Mouse (Mus musculus): Measurements from ENCODE around the gene Map6. TPM values are rescaled to one million over a fixed set of nuclear protein-coding genes. Genes with fewer than 3 reads are reported as not detected.

Map6 gene
- total RNA-seq, 4 experiments from 2014 or later, result 8.6 to 14.1 (median 12.4) TPM

DNA sequence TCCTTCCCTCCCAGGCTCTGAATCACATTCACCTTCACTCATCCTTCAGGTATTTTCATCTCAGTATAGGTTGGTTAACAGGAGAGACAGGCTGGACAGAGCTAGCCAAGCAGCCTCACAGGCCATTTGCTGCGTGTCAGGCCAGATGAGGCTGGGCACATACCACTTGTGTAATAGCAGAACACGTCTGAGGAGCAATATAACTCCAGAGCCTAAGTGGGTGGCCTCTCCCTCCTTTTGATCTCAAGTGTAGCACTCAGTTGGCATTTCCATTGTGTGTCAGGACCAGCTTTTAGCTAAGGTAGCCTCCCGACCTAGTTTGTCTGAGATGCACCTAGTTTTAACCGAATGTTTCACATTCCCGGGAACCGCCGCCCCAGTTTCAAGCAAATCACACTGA, 49.0 kb downstream of the Map6 start:
- DNase-seq, result no peak

DNA sequence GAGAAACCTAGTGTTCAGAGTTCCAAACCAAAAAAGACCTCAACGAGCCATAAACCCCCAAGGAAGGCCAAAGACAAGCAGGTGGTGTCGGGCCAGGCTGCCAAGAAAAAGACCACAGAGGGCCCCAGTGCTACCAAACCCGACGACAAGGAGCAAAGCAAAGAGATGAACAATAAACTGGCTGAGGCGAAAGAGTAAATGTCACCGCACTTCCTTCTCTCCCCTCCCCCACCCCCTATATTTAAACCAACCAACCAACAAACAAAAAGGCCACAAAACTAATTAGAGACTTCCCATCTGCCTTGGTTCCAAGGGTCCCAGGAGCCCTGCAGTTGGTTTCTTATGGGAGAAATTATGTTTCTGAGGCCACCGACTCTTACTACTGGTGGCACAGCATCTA, 50.2 kb downstream of the Map6 start:
- DNase-seq, result no peak

DNA sequence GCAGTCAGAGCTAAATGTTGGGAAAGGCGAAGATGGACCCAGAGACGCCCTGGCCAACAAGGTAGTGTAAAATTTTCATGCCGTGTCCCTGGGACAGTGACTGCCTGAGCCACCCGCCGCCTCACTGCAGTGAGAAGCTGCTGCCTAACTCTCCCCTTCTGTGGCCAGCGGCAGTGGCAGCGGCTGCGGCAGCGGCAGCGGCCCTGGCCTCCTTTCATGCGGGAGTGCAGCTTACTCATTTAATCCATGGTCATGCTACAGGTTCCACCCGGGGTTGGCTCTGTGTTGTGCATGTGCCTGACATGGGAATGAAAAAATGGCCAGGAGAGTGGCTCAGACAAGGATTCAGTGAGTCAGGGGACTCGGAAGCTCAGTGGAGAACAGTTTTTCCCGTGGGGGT, 53.3 kb downstream of the Map6 start:
- peak; percentile 54 for DNase-seq

DNA sequence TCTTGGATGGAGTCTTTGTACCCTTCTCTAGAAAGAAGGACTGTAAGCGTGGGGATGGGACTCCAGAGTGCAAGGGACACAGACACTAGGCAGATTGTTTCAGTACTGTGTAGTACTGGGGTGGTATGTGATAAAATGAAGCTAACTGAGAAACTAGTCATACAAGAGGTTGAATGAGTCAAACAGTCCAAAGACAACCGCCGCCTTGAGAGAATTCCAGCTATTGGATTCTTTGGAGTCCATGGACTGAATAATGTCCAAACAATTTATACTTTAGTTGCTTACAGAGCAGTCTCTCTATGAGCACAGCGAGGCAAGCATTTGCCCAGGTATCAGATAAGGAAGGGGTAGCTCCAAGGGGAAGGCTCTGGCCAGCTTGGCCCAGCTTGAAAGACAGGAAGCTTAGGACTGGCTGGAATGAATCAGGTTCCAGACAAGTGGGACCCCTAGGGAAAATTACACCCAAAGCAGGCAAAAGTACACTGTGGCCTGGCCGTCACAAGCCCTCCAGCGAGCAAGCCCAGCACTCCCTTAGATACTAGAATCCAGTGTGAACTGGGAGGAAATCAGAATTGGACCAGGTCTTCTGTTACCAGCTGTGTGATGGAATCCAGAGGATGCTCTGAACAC, 55.6 kb downstream of the Map6 start:
- DNase-seq, result no peak

DNA sequence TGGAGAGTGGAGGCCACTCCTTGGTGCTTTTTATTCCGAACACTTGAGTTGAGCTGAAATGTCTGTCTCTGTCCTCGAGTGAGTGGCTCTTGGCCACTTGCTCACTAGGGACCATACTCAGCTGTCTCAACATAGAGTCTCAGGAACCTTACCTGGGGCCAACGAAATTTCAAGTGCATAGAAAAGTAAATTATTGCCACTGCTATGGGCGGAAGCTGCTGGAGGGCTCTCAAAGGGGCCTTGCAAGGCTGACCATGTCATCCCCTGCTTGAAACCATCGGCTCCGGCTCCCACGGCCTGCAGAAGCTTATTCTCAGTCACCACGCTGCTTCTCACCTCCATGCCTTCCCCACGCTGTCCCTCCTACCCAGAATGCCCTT, 56.1 kb downstream of the Map6 start:
- no peak for DNase-seq

DNA sequence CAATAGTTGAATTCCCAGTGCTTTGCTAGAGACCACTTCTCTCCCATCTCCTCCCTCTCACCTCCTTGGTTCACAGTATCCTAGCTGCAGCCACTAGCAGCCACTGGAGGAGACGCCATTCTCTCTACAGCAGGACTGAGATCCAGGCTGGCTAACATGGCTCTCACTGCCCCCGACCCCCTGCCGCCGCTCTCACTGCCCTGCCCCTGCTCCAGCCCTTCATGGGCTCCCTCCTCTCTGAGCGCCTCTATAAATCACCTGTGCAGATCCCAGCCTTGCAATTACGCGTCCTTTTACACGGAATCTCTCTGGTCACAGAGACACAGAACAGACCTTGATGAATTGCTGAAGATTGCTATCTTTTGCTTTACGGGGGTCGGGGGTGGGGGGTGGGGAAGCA, 57.6 kb downstream of the Map6 start:
- DNase-seq, result no peak

DNA sequence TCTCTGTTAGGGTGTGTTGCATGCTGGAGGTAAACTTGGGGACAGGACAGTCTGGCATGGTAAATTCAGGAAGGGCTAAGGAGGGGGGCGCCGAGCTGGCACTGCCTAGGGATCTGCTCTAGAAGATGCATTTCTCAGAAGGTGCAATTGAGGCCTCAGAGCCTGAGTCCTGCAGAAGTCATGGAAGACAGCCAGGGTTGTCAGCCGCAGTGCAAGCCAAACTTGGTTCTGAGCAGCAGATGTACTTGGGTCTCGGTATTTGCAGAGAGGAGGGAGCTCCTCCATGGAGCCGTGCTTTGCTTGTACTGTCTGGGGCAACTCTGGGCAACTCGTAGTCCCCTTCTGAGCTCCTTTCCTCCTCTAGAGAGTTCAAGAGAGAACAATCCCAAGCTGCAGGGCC, 58.9 kb downstream of the Map6 start:
- no peak for DNase-seq

DNA sequence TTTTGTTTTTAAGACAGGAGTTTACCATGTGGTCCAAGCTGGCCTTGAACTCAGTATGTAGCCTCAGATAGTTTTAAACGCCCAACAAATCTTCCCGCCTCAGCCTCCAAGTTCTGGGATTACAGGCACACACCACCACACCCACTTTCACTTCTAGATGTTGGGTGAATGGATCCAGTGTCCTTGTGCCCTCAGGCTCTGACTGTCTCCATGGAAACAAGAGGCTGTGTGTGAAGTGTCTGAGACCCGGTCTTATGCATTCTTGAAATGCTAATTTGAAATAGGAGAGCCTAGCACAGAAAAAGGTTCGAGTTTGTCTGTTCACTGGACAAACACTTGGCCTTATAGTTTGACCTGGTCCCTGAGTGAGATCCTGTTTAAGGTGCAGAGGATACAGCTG, 61.6 kb downstream of the Map6 start:
- DNase-seq, result no peak

DNA sequence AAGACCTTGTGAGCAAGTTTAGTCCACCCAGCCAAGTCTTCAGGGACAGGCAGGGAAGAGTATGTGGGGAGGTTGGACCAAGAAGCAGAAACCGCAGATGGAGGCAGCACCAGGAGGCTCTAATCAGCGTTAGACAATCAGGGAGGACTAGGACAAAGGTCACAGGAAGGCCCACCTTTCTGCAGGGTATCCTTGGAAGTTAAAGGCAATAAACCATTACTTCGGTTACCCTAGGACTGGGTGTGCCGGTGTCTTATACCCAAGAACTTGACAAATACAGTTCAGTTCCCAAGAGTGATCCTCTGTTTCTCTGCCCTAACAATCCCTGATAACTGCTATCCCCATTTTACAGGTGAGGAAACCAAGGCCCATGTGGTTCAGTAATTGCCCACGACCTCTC, 62.8 kb downstream of the Map6 start:
- no peak for DNase-seq

DNA sequence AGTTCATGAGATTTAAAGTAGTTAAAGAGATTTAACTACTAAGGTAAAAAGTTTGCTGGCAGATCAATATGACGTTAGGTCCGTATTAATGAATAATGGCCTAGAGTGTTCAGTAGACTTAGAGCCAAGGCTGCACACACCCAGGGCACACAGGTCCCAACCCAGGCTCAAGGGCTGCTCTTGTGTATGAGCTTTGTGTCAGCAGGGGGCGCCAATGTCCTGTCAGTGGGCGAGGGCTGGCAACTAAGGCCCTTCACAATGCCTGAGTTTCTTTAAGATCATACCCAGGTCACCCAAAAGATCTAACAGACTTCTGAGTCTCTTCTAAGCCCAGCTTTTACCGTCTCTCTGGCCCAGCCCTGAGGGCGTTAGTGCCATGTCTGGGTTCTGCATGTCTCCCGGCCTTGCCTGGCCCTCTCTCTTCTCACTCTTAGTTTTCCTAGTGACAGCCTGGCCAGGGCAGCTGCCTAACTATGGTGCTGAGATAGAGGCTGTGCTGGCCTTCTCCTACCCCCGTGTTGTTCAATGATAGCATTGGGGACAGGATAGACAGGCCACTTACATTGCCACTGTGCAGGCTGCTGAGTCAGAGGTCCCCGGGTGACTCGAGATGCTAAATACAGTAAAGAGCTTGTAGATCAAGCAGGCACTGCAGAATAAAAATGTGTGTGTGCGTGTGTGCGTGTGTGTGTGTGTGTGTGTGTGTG, 65.7 kb downstream of the Map6 start:
- peak; percentile 70 for DNase-seq

DNA sequence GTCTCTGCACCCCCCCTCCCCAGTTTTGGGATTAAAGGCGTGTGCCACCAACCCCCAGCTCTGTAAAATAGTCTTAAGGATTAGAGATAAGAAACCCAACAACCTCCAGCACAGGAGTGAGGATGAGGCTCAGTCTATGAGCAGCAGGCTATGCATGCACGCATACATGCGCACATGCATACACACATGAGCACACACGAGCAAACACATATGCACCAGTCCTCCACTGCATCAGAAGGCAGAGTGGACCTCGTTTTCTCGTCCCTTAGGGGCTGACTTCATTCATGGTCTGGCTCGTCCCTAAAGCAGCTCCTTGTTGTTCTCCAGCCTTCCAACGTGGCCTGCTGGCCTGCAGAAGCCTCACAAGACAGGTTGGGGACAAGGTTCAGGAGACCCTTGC, 73.5 kb downstream of the Map6 start:
- DNase-seq, result no peak

DNA sequence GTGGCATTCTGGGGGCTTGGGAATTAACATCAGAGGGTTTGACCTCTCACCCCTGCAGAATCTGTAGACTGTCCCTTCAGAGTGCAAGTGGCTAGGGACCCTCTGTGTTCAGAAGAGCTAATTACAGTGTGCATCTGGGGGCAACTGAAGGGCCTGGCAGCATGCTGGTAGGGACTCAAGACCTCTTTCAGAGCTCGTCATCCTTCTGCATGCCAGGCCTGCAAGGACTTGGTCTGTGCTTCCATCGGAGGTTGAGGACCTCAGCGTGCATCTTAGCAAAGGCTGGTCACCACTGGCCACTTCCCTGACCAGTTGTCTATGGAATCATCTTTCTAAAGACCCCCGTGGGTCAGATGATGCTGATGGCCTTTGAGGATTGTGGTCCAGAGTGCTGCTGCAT, 76.3 kb downstream of the Map6 start:
- no peak for DNase-seq

DNA sequence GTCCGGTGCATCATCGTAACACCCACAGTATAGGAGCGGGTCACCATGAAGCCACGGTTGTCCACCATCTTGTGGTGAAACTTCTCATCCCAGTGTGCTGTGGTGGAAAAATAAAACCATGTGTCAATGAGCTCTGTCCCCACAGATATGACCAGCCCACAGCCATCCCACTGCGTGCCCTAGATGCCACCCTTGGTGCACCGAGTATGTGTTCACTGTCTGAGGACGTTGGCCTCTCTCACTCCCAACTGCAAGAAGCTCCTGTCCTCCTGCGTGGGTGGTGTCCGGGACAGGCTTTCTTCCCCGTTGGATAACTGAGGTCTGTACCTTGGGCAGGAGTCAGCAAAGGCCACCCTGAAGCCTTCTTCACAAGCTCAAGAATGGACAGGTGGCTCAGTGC, 80.0 kb downstream of the Map6 start:
- DNase-seq, result no peak

DNA sequence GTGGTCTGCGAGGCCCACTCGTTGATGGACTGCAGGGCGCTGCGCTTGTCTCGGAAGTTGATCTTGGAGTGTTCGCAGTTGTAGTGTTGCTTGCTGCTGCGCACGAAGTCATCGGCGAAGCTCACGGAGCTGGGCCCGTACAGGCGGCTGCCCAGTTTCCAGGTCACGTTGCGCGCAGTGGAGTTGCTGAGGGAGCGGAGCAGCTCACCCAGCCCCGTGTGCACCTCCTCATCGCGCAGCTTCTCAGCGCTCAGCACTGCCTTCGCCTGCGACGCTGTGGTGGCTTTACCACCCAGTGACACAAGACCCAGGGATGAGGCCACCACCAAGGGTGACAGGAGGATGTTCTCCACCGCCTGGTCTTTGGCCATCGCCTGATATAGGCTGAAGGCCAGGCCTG, 81.6 kb downstream of the Map6 start:
- no peak for DNase-seq

DNA sequence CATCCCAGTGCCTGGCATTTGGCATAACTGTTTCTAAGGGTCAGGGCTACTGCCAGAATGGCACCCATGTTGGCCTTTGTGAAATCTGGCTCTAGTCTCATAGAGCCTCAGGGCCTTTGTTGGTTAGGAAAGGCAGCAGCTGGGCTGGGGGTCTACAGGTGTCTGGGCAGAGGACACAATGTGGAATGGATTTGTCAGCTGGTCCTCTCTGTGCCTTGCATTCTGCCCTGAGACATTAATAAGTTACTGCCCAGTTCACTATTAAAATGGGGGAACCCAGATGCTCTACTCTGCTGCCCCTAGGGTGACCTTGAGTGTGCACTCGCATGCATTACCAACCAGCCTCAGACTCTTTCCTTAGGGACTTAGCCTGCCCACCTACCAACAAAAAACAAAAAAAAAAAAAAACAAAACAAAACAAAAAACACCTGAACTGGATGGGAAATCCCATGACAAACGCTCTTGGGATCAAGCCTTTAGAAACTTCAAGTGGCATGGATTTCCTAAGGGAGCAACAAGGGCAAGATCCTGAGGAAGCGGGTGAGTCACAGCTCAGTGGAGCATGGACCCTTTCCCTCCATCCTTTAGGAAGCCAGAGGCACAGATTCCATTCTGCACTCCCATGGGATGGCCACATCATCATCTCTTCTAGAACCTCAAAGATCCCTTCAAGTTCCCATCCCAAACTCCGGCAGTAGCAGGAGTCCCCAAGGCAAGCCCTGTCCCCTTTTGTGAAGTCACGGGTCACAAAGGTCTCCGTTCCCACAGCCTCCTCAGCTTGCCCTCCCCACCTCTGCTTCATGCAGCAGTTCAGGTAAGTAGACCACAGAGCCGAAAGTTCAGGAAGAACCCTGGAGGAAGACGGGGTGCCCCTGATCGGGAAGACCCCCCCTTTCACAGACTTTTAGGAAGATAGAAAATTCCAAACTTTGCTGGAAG, 82.8 kb downstream of the Map6 start:
- DNase-seq, result no peak

DNA sequence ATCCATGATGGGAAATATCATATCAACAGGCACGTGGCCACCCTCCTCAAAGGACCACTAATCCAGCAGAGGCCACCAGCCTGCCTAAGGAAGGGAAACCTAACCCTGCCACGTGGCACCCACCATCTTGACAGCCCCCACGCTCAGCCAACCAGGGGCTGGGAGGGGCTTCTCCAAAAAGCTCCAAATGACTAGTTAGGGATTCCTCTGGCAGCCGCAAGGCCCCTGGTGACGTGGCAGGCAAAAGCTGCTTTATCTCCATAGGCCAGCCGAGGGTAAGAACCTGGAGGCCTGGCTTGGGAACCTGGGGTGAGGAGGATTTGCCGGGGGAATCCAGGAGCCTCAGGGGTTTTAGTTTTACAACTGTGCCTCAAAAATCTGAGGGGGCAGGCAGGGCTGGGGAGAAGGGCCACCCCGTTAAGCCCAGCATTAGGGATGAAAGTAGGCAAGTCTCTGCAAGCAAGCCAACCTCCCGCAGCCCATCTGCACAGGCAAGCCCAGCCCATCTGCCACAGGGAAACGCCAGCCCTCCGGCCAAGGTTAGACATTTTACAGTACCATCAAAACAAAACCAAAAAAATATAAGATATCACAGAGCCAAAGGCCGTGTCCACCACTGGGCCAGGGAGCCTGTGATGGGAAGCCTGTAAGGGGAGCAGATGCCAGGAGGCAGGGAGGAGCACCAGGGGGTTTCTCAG, 84.0 kb downstream of the Map6 start:
- DNase-seq, result peak; percentile 30

DNA sequence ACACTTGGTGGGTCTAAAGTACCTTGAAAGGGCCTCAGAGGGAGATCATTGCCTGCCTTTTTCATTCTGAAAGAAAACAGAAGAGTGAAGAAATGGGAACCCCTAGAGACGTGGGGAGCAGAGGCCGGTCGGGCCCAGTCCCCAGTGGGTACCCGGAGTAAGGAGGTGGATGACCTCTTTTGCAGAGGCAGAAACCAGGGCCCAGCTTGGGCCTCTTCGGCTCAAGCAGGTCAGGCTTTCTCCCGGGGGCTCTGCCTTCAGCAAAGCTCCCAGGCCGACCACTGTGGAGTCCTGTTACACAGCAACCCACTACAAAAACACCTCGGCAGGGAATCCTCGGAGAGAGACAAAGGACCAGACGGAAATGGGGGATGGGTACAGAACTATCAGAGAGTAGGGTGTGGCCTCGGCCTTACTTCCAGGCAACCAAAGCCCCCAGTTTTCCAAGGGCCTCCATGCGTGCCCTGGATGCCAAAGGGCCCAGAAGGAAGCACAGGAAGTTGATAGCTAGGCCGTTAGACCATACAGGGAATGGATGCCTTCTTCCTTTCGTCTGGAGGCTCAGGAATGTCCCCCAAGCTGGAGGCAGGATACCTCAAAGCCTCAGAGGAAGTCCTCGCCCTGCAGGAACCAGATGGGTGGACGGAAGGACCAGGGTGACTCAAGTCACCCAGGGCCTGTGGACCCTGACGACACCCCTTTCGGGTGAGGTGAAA, 84.7 kb downstream of the Map6 start:
- DNase-seq, result peak; percentile 23

DNA sequence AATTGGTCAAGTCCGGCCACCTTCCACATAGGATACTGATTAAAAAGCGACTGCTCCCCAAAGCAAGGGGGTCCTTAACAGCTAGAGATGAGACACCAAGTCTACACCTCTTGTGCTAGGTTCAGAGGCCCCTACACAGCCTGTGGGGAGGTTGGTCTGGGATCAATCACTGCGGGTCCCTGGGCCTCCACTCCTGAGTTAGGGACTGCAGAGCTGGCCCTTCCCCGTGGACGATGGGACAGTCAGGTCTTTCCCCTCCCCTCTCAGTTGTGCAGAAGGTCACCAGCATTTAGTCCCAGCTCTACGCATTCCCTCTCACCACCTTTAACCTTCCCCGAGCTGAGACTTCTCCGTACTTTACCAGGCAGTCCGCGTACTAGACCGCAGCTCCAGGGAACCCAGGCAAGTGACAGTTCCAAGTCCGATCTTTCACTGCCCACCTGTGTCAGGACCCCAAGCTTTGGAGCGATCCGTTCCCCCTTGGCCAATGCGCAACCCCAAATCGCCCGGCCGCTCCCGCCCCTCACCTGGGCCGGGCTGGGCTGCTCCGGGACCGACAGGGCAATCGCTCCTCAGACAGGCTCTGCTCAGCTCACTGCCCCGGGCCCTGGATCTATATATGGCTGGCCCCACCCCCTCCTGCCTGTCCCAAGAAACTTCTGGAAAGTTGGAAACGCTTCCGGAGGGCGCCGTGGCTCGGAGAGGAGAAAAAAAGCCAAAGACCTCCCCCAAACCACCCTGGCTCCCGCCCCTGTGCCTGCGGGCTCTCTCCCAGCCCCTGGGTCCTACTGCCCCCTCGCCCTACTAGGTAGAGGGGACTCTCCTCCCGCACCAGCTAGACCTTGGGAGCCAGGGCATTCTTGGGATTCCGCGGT, 85.5 kb downstream of the Map6 start, which contains the start of gene Serpinh1:
TSS of gene Serpinh1 (minus strand) at position 714 of the 875 bp plus-strand sequence.
- peak; percentile 83 for DNase-seq

DNA sequence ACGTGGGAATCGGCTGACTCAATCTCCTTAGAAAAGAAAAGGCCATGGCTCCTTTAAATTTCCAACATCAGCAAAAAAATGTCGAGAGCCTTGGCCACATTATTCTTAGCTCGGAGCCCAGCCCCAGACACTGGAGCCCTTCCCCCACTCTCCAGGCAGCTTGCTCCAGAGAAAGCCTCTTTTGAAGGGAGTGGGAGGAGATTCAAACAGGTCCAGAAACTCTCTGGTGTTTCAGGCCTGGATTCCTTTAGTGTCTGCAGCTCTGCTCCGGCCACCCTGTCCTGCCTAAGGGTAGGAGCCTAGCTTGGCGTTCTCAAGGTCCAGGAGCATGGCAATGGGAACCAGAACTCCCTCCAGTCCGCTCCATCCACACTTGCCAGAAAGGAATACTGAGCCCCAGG, 88.5 kb downstream of the Map6 start:
- DNase-seq, result peak; percentile 75

DNA sequence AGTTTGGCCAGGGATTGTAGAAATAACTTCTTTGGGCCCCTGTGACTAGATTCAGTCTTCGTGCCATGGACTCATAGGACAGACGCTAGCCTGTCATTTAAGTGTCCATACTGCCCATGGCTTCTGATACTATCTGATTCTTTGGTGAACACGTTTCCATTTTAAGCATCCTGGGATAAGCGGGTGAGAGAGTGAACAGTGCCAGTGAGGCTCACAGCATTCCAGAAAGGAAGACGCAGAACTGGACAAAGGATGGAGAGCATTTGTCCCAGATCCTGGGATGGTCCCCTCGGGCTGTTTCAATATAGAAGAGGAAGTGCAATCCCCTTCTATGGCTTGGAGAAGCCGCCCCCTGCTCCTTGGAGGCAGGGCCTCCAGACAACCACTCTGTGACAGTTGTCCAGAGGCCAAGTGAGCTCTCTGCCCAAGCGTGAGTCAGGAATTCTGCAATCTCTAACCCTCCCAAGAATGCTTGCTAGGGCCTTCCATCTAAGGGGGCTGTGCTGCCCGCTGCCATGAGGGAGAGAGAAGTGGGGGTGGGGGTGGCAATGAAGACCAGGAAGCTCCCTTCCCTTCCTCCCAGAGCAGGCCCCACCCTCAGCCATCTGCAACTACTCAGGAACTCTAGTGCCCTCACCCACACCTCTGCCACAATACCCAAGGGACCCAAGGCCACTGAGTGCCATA, 89.1 kb downstream of the Map6 start:
- peak; percentile 52 for DNase-seq

All from adrenal gland, adult 8-10 months (tissue).